Mouse (Mus musculus): Measurements from ENCODE around the gene Krcc1. TPM values are rescaled to one million over a fixed set of nuclear protein-coding genes. Genes with fewer than 3 reads are reported as not detected.

The Krcc1 gene
- 44.2 TPM for polyA plus RNA-seq (2017; shearing (Covaris generic))

GRCm38 (mm10) chr6:71271389-71272315 is at the start of gene Krcc1:
Gene Krcc1 (plus strand): TSS chr6:71271677.

GRCm38 (mm10) chr6:71321826-71322283 is 50.4 kb downstream of the Krcc1 start, which contains the start of gene Smyd1:
Gene Smyd1 (minus strand): TSS chr6:71322233.

GRCm38 (mm10) chr6:71322491-71322921 is 51.0 kb downstream of the Krcc1 start, which contains the start of gene Cd8b1:
Gene Cd8b1 (plus strand): TSS chr6:71322788.

Other genes starting within 250 kb of the Krcc1 start
- 1.8 TPM for gene Thnsl2, start 127.2 kb upstream of the Krcc1 start, polyA plus RNA-seq (2017; shearing (Covaris generic))
- gene Fabp1, start 71.8 kb upstream of the Krcc1 start, polyA plus RNA-seq (2017; shearing (Covaris generic)): not detected
- gene Smyd1, start 50.6 kb downstream of the Krcc1 start, polyA plus RNA-seq (2017; shearing (Covaris generic)): not detected
- 21.1 TPM for gene Cd8b1, start 51.1 kb downstream of the Krcc1 start, polyA plus RNA-seq (2017; shearing (Covaris generic))
- gene Cd8a, start 101.8 kb downstream of the Krcc1 start, polyA plus RNA-seq (2017; shearing (Covaris generic)): 0.11 TPM
- 53.3 TPM for gene Rmnd5a, start 169.0 kb downstream of the Krcc1 start, polyA plus RNA-seq (2017; shearing (Covaris generic))
- gene Rnf103, start 222.2 kb downstream of the Krcc1 start, polyA plus RNA-seq (2017; shearing (Covaris generic)): 106 TPM

Measured in naive thymus-derived CD4-positive, alpha-beta T cell, adult 5 months (primary cell).